Mouse (Mus musculus) E14TG2a.4 (cell line): ENCODE results near the gene Map3k21.

ENCODE experiments used
- H3K27me3 ChIP-seq: 2 replicates; pipeline ENCODE4 v1.6.1; 2014; ENCODE audit warnings: low read length, control low read depth; ENCODE audit not compliant: insufficient read depth
- H3K36me3 ChIP-seq: 2 replicates; pipeline ENCODE4 v1.6.1; 2014; ENCODE audit warnings: low read length, control low read depth; ENCODE audit not compliant: insufficient read depth
- H3K4me1 ChIP-seq: replicated peaks from 2 replicates; pipeline ENCODE4 v1.6.1; 2014; ENCODE audit warnings: low read depth, low read length, control low read depth
- H3K4me3 ChIP-seq: replicated peaks from 2 replicates; pipeline ENCODE4 v1.5.1; 2014; ENCODE audit warnings: mild to moderate bottlenecking, low read length
- H3K9me3 ChIP-seq: 2 replicates; pipeline ENCODE4 v1.6.1; 2014; ENCODE audit warnings: low read length, control low read depth
- CTCF ChIP-seq: conservative IDR thresholded peaks from 2 replicates; pipeline ENCODE4 v1.5.1; 2014; ENCODE audit warnings: low read length
- NANOG ChIP-seq: IDR thresholded peaks from 2 replicates; pipeline ENCODE4 v1.6.1; 2014; ENCODE audit warnings: borderline replicate concordance, low read length, mixed read lengths
- POU5F1 ChIP-seq: IDR thresholded peaks from 2 replicates; pipeline ENCODE4 v1.6.1; 2014; ENCODE audit warnings: low read length, borderline replicate concordance

Gene Map3k21

DNA sequence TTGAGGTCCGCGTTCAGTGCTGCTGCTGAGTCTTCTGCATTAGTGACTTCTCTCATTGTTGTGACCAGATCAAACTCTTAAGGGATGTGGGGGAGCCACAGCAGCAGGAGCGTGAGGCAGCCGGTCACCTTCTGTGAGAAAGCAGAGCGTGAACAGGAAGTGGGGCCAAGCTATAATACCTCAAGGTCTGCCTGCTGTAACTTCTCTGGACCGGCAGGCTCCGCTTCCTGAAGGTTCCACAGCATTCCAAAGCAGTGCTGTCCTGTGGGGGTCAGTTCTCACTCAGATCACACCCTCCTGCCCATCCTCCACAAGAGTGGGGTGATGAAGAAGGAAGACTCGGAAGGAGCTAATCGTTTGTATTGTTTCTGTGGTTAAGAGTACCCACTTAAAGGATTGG, 10.5 kb downstream of the Map3k21 start:
- Histone ChIP-seq H3K4me3 (no peak overlapping the region), H3K4me1 (peaks cover 5% of the 10 kb centered on the region; the same call in 1 of the 2 replicates), H3K9me3 (no peaks in the 10 kb centered on the region), H3K27me3 (peaks cover 10% of the 10 kb centered on the region; the same call in 1 of the 2 replicates), H3K36me3 (no peaks in the 10 kb centered on the region)
- TF ChIP-seq CTCF = no peak
- TF ChIP-seq POU5F1 = no peak
- TF ChIP-seq NANOG = no peak

DNA sequence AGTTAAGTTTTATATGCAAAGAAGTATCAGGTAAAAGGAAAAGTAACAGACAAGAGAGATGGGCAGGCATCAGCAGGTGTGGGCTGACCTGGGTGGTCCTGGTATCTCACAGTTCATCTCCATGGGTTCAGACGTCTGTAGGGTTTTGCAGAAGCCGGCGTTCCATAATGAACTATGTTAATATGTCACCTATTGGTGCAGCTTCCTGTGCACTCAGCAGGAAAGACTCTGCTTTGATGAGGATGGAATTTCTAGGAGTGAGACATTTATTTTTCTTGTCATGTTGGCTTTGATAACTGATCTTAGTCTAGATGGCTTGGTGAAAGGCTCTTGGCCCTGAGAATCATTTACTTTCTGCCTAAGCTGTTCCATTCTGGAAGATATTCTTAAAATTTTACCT, 12.1 kb downstream of the Map3k21 start:
- Histone ChIP-seq H3K27me3 (peaks cover 6% of the 10 kb centered on the region; the same call in 1 of the 2 replicates), H3K4me1 (no peaks in the 10 kb centered on the region), H3K36me3 (no peaks in the 10 kb centered on the region), H3K9me3 (no peaks in the 10 kb centered on the region), H3K4me3 (no peak overlapping the region)
- TF ChIP-seq POU5F1 = no peak

DNA sequence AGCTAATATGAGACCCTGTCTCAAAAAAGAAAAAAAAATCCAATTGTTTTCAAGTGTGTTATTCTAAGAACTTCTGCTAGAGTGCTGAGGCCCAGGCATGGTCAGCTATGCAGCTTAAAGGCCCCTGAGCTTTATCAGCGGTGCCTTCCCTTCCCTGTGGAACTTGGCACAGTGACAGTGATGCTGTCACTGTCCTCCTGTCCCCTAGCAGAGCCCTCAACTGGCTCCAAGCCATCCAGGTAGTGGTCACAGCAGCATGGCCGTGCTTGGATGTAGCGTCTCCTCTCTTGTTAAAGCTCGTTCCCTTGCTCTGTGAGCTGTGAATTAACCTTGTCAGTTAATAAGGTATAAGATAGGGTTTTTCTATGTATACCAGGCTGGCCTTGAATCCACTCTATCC, 16.4 kb downstream of the Map3k21 start:
- H3K4me3 ChIP-seq = no peak overlapping the region
- no peaks in the 10 kb centered on the region for H3K9me3 ChIP-seq
- no peaks in the 10 kb centered on the region for H3K4me1 ChIP-seq
- TF ChIP-seq POU5F1 (no peak), NANOG (no peak), CTCF (no peak)
- H3K27me3 ChIP-seq = no peaks in the 10 kb centered on the region
- H3K36me3 ChIP-seq = no peaks in the 10 kb centered on the region

- H3K4me3 ChIP-seq = no peak overlapping the region
- H3K36me3 ChIP-seq = no peaks in the 10 kb centered on the region
- peaks cover 3% of the 10 kb centered on the region; the same call in 1 of the 2 replicates for H3K4me1 ChIP-seq
- TF ChIP-seq NANOG (no peak), CTCF (no peak), POU5F1 (no peak)
- H3K27me3 ChIP-seq = no peaks in the 10 kb centered on the region
- H3K9me3 ChIP-seq = no peaks in the 10 kb centered on the region
These were observed 20.2 kb downstream of the Map3k21 start for GRCm38 (mm10) chr8:125930276-125931046.

GRCm38 (mm10) chr8:125931822-125932221, 21.6 kb downstream of the Map3k21 start:
- H3K4me3 ChIP-seq = no peak overlapping the region
- TF ChIP-seq POU5F1 = no peak
- no peak for TF ChIP-seq NANOG
- no peak for TF ChIP-seq CTCF
- peaks cover 3% of the 10 kb centered on the region; the same call in 1 of the 2 replicates for H3K4me1 ChIP-seq
- no peaks in the 10 kb centered on the region for H3K36me3 ChIP-seq
- no peaks in the 10 kb centered on the region for H3K9me3 ChIP-seq
- H3K27me3 ChIP-seq = 0 out of 2 replicates have a peak, but pooled peaks cover 2% of the 10 kb centered on the region

DNA sequence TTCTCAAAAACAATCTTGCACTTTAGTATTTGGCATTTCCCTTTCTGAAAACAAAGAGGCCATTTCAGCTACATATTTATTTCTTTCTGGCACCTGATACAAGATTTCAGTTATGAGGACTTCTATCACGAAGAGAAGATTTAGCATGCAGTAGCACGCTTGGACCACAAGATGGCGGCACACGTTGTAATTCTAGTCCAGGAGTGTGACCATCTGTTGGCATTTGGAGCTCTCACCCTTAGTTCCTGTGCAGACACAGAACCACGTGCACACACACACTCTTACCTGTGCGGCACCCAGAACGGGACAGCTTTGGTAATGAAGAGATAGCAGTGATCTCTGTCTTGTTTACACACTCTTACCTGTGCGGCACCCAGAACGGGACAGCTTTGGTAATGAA, 25.4 kb downstream of the Map3k21 start:
- Histone ChIP-seq H3K36me3 (no peaks in the 10 kb centered on the region), H3K4me1 (peaks cover 3% of the 10 kb centered on the region; the same call in 1 of the 2 replicates), H3K9me3 (no peaks in the 10 kb centered on the region), H3K4me3 (no peak overlapping the region), H3K27me3 (peaks cover 8% of the 10 kb centered on the region)
- TF ChIP-seq POU5F1 (no peak), CTCF (peak; percentile 73), NANOG (no peak)

- TF ChIP-seq NANOG (no peak), POU5F1 (no peak), CTCF (no peak)
- peaks cover 14% of the 10 kb centered on the region for H3K27me3 ChIP-seq
- no peaks in the 10 kb centered on the region for H3K9me3 ChIP-seq
- H3K36me3 ChIP-seq = no peaks in the 10 kb centered on the region
- no peak overlapping the region for H3K4me3 ChIP-seq
- H3K4me1 ChIP-seq = no peaks in the 10 kb centered on the region
These were observed 34.3 kb downstream of the Map3k21 start for GRCm38 (mm10) chr8:125944511-125944910.

- H3K4me3 ChIP-seq = no peak overlapping the region
- H3K36me3 ChIP-seq = no peaks in the 10 kb centered on the region
- peaks cover 15% of the 10 kb centered on the region for H3K27me3 ChIP-seq
- no peaks in the 10 kb centered on the region for H3K9me3 ChIP-seq
- H3K4me1 ChIP-seq = peaks cover 7% of the 10 kb centered on the region; the same call in 1 of the 2 replicates
- TF ChIP-seq POU5F1 = no peak
- TF ChIP-seq NANOG = no peak
- TF ChIP-seq CTCF = no peak
These were observed 38.6 kb downstream of the Map3k21 start for GRCm38 (mm10) chr8:125948696-125949308.
